Mouse (Mus musculus): ENCODE data around the gene AU018091. TPM values are rescaled to one million over a fixed set of nuclear protein-coding genes. Genes with fewer than 3 reads are reported as not detected.
"Not testable (repeated sequence)": the region's sequence is repeated elsewhere in the genome, so short reads cannot be mapped to it uniquely, and the experiment has no call there.

The AU018091 gene
- total RNA-seq, 2 experiments from 2014 or later, result not detected

DNA sequence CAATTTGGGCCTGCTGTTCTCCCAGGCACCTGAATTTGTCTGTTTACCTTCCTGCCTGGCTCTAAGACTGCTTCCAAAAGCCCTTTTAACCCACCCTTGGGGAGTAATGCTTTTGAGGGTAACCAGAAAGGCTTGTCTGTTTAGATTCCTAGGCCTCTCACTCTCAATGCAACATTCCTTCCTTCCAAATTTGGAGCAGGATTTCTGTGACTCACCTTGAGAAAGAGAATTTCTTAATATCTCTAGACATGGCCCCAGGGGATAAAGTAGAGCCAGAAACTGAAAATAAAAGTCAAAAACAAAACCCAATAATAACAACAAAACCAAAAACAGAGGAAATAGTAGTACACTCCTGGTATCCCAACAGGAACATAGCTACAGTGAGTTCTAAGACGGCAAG lies 707 bp downstream of the AU018091 start:
- no peak for DNase-seq (ENCODE audit: low spot score in 2 of 2)

DNA sequence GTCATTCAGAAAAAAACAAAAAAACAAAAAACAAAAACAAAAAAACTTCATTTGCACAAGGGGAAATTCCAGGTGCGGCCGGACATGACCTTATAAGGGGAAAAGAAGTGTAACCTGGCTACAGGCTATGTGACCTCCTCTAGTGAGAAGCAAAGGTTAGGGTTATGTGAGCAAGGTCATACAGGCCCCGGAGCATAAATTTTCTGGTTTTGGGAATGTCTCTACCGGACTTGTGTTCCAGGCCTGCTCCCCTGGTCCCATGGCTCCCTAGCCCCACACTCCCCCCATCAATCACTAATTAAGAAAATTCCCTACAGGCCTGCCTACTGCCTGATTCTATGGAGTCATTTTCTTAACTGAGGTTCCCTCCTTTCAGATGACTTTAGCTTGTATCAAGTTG lies 2.7 kb downstream of the AU018091 start:
- no peak for DNase-seq (ENCODE audit: low spot score in 2 of 2)

DNA sequence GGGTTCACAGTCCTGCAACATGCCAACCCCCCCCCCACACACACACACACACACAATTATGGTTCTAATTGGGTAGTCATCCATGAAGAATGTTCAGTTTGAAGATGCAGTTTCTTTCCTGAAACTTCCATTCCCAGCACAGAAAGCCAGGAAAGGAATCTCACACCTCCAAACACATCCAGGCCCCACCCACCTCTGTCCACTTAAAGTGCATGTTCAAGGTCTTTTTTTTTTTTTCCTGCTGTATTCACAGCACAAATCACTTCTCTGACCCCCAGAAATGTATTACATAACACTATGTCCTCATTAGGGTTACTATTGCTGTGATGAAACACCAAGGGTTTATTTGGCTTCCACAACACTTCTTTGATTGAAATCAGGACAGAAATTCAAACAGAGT lies 4.0 kb downstream of the AU018091 start:
- DNase-seq (ENCODE audit: low spot score in 2 of 2), result no peak

DNA sequence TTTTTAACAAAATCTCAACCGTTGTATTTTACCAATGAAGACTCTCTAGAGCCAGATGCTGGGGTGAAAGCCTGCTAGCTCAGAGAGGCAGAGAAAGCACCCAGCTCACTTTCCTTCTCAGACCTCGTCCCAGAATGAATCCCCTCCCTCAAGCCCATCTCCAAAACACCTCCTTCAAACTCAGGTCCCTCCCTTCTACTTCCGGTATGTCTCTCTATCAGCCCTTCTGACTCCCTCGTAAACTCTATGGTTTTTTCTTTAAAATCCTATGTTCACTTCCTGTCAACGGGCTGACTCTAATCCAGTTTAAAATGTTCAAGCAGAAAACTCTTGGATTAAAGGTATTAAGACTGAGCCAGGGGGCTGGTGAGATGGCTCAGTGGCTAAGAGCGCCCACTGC lies 4.6 kb downstream of the AU018091 start:
- no peak for DNase-seq (ENCODE audit: low spot score in 2 of 2)

DNA sequence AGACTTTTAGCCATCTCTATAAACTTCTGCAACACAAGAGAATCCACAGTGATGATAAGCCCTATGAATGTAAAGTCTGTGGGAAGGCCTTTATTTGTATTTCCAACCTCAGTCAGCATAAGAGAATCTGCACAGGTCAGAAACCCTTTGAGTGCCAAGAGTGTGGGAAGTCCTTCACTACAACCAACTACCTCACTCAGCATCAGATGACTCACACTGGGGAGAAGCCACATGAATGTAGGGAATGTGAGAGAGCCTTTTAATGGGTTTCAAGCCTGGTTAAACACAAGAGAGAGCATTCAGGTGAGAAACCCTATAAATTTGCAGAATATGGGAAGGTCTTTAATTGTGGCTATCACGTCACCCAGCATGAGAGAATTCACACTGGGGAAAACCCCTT lies 18.6 kb downstream of the AU018091 start:
- no peak for DNase-seq (ENCODE audit: low spot score in 2 of 2)

DNA sequence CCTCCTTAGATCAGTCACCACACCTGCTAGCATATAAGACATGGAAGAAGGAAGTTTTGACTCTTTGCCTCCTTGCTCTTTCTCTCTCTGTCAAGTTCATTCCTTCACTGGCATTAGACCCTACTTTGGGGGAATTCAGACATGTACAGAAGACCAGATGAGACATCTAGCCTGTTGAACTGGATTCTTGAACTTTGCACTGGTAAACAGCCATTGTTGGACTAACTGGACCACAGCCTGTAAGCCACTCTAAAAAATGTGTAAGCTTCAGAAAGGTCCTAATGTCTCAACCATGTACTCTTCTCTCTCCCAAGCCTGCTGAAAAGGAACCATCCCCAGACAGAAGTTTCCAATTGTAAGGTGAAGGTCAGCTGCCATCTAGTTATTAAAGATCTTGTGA lies 22.9 kb downstream of the AU018091 start:
- no peak for DNase-seq (ENCODE audit: low spot score in 2 of 2)

DNA sequence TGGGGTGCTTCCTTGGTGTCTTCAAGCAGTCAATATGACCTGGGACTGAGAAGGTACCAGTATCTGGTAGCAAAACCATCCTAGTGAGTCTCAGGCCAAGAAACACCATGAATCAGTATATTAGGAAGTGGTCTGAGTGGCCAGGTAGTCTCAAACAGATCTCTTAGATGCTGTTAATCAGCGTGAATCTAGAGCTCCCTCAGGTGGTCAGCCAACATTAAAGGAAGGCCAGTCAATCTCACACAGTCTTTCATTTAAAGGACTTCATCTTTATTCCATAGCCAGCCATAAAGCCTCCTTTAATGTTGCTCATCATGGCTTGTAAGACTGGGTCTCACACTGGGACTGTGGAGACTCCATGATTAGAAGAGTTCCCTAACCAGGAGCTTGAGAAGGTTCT lies 25.7 kb downstream of the AU018091 start:
- DNase-seq (ENCODE audit: low spot score in 2 of 2), result no peak

DNA sequence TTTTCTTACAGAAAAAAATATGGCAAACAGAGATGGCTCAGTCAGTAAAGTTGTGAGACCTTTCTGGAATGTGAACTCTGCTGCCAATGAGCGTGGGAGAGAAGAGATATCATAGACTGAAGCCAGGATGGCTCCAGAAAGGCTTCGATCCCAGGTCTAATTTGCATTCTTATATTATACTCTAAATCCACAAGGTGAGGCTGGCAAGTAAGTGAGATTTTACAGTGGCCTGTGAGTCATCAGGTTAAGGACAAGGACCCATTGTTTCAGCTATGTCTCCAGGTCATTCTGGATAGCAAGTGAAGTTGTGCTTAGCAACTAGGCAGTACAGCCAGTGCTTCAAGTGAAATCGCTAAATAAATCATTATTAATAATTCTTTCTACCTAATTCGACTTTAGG lies 33.4 kb downstream of the AU018091 start:
- no peak for DNase-seq (ENCODE audit: low spot score in 2 of 2)

DNA sequence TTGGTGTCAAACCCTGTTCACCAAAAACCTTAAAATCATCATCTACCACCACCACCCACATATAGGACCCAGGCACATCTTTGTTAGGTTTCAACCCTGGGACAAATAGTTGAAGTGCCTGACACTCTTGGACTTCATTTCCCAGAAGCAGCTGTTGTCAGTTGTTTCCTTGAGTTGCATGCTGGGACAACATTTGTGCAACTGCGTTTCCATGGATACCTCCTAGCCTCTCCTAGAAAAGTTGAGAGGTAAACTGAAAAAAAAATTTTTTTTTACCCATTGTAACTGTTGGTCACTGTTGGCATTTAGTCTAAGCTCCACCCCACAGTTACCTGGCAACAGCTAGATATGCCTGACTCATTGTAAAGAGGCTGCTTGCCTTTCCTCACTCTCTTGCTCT lies 34.3 kb downstream of the AU018091 start:
- DNase-seq (ENCODE audit: low spot score in 2 of 2), result no peak

DNA sequence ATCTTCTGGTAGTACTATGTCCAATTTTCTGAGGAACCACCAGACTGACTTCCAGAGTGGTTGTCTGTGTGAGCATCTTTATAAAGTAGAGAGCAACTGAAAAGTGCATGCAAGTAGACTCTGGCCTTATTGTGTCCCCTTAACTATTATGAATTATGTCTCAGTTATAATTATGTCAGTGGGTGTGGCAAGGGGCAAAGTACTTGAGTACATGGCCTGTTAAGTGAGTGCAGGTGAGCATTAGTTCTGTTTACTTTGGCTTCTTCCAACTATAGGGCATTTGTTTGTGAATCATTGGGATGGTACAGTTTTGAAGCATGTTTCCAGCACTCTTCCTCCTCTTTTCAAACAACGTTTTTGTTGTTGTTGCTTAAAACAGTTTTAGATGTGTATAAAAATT lies 38.7 kb downstream of the AU018091 start:
- no peak for DNase-seq (ENCODE audit: low spot score in 2 of 2)

DNA sequence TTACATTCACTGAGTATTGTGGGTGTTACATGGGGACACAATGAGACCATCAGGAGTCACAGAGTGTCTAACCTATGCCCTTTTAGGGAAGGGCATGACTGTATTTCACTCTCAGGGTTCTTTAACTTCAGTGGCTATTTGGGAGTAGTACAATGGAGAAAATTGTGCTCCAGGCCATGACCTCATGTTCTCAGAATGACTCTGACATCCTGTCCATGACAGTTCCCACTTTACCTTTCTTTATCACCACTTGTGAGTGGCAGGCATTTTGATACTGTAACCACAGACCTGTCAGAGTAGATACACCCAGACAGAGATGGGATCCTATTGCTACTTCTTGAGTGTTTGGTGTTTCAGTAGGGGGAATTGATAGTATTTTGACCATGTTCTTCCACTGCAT lies 40.4 kb downstream of the AU018091 start:
- not testable (repeated sequence) for DNase-seq (ENCODE audit: low spot score in 2 of 2)

DNA sequence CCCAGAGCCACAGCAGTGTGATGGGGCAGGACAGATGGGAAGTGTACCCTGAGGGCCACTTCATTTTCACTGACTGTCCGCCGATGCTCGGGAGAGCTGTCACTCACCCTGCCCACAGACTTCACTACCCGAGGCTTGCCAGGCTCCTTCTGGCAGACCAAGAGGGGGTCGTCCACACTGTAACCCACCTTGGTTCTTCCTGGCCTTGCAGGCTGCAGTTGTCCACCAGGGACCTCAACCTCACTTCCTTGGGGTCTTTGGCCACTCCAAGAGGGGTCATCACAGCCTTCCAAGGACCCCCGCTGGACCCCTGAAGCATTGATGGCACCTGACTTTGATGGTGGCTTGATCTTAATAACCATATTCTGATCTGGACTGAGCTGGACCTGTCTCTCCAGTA lies 57.8 kb downstream of the AU018091 start:
- DNase-seq (ENCODE audit: low spot score in 2 of 2), result not testable (repeated sequence)

DNA sequence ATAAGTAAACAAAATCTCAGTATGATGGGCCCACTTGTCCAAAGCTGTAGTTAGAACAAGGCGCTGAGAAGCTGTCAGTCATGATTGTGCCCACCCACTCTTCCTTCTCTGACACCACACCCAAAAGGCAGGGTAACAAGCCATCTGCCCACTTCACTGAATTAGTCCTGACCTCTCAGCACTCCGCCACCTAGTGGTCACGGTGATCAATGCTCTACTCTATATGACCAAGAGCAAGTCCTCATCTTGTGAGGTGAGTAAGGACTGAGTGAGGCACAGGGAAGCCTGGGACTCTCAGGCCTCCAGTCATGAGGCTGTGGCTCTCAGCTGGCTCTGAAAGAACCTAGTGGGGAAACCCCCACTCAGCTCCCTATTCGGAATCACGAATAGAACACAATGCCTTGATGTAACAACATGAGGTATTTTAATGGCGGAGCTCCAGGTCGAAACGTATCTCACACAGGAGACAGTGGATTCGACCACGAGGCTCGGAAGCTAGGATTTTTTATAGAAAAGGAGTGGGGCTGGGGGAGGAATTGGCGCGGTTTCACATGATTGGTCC lies 62.4 kb downstream of the AU018091 start:
- DNase-seq (ENCODE audit: low spot score in 2 of 2), result not testable (repeated sequence)

Small RNA genes lying within 50 kb of the gene (microRNA-seq; reads per million reads assigned to microRNA genes)
- gene Mir290a (0 reads per million in 2 experiments), gene Mir290b (0 reads per million in 2 experiments), gene Mir291a (0 reads per million in 2 experiments), gene Mir292 (0 reads per million in 2 experiments), gene Mir292b (0 reads per million in 2 experiments)

Other genes with a start within 250 kb of the AU018091 start
- gene Nlrp12, start 80.5 kb upstream of the AU018091 start, total RNA-seq (2021), result under 1 TPM; 0.11 to 0.18 TPM
- 10 to 100 TPM; 89.7 to 91.6 TPM for gene Myadm, start 119.9 kb upstream of the AU018091 start, total RNA-seq (2021)
- 100 to 1,000 TPM; 448 to 472 TPM for gene Prkcg, start 120.0 kb upstream of the AU018091 start, total RNA-seq (2021)
- gene Cacng7, start 163.8 kb upstream of the AU018091 start, total RNA-seq (2021), result 100 to 1,000 TPM; 114 to 119 TPM
- gene Cacng8, start 221.5 kb upstream of the AU018091 start, total RNA-seq (2021), result 100 to 1,000 TPM; 294 to 302 TPM